Comparison of ENCODE assay signal across 38 mouse cellular contexts in the genomic region with DNA sequence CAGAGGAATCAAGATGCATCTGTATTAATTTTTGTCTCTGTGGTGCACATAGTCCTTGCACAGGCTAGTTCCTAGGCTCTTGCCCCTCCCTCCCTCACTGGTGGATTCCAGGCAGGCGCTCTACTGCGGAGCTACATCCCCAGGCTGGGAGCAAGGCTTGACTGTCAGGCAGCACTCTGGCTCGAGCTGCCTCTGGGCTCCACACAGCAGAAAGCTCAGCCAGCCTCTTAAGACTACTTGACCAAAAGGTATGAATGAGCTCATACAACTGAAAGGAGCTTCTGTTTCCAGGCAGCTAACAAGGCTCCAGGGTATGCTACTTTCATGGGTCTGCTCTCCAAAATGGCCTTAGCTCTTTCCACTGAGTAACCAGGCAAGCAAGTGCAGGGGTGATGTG. TPM values are rescaled to one million over a fixed set of nuclear protein-coding genes. Genes with fewer than 3 reads are reported as not detected.
DNase-seq lines count a peak whose midpoint lies in the region; ATAC-seq and TF ChIP-seq lines count a peak whose summit lies in the region.
"Had no signal": no experiment of that assay in that cellular context is flagged by ENCODE, and none has a peak within 500 bp of the region (broad histone marks: within the 10 kb centered on the region; RNA-seq: fewer than 3 reads in every experiment).

No protein-coding gene starts in this region.

- H3K27me3 ChIP-seq in forebrain, embryonic 11.5 days (ENCODE audit: control insufficient read depth, insufficient read depth, low read length): peaks cover 3% of the 10 kb centered on the region
- H3K27me3 ChIP-seq in forebrain, embryonic 13.5 days: peaks cover 11% of the 10 kb centered on the region
- no peaks in the 10 kb centered on the region for H3K27me3 ChIP-seq in lung, embryonic 14.5 days (ENCODE audit: insufficient read depth, low read length)
- no peaks in the 10 kb centered on the region for H3K27me3 ChIP-seq in limb, embryonic 13.5 days
- H3K27me3 ChIP-seq: heart, embryonic 13.5 days; neural tube, embryonic 15.5 days had no signal

- no peak overlapping the region for H3K27ac ChIP-seq in forebrain, embryonic 11.5 days (ENCODE audit: low read depth, low read length)
- H3K27ac ChIP-seq in forebrain, embryonic 13.5 days: no peak overlapping the region
- H3K27ac ChIP-seq in lung, embryonic 14.5 days (ENCODE audit: low read depth): no peak overlapping the region
- no peak overlapping the region for H3K27ac ChIP-seq in limb, embryonic 13.5 days
- H3K27ac ChIP-seq: heart, embryonic 13.5 days; hindbrain, embryonic 10.5 days; hindbrain, postnatal 0 days; liver, embryonic 13.5 days; midbrain, embryonic 13.5 days; neural tube, embryonic 15.5 days had no signal

- no peak overlapping the region for H3K4me2 ChIP-seq in forebrain, embryonic 11.5 days (ENCODE audit: low read depth, low read length, severe bottlenecking)
- no peak overlapping the region for H3K4me2 ChIP-seq in forebrain, embryonic 13.5 days
- H3K4me2 ChIP-seq in lung, embryonic 14.5 days: no peak overlapping the region
- H3K4me2 ChIP-seq in limb, embryonic 13.5 days (replicated peaks): no peak overlapping the region
- H3K4me2 ChIP-seq: liver, embryonic 13.5 days; midbrain, embryonic 13.5 days; neural tube, embryonic 15.5 days had no signal

- no peaks in the 10 kb centered on the region; the same call in 1 of the 2 replicates for H3K36me3 ChIP-seq in forebrain, embryonic 11.5 days (ENCODE audit: control insufficient read depth, insufficient read depth, low read length)
- peaks cover 52% of the 10 kb centered on the region for H3K36me3 ChIP-seq in forebrain, embryonic 13.5 days (ENCODE audit: poor library complexity, severe bottlenecking)
- peaks cover 33% of the 10 kb centered on the region for H3K36me3 ChIP-seq in lung, embryonic 14.5 days (ENCODE audit: insufficient read depth)
- peaks cover 40% of the 10 kb centered on the region for H3K36me3 ChIP-seq in limb, embryonic 13.5 days

- peaks cover 11% of the 10 kb centered on the region; the same call in 1 of the 2 replicates for H3K4me1 ChIP-seq in forebrain, embryonic 11.5 days (replicated peaks; ENCODE audit: control insufficient read depth, insufficient read depth, low read length)
- peaks cover 18% of the 10 kb centered on the region for H3K4me1 ChIP-seq in forebrain, embryonic 13.5 days
- 0 out of 2 replicates have a peak, but pooled peaks cover 7% of the 10 kb centered on the region for H3K4me1 ChIP-seq in lung, embryonic 14.5 days (ENCODE audit: insufficient read depth)
- peaks cover 37% of the 10 kb centered on the region for H3K4me1 ChIP-seq in limb, embryonic 13.5 days

- 32% methylated on average over 3 of the region's 3 CpGs for WGBS in forebrain, embryonic 11.5 days
- 39% methylated on average over 3 of the region's 3 CpGs for WGBS in forebrain, embryonic 13.5 days
- WGBS in lung, embryonic 14.5 days: 30% methylated on average over 3 of the region's 3 CpGs
- 44% methylated on average over 3 of the region's 3 CpGs for WGBS in limb, embryonic 13.5 days

- H3K9ac ChIP-seq in forebrain, embryonic 11.5 days (ENCODE audit: low read length): no peak overlapping the region
- no peak overlapping the region for H3K9ac ChIP-seq in forebrain, embryonic 13.5 days
- H3K9ac ChIP-seq in lung, embryonic 14.5 days: no peak overlapping the region
- 0 out of 2 replicates have a peak overlapping the region, but pooled peaks have one; percentile 31 for H3K9ac ChIP-seq in limb, embryonic 13.5 days
- H3K9ac ChIP-seq: liver, embryonic 13.5 days; midbrain, embryonic 13.5 days; neural tube, embryonic 15.5 days had no signal

- TF ChIP-seq CTCF in lung, embryonic 14.5 days (IDR thresholded peaks at IDR 0.05; ENCODE audit: low read depth): no peak

- peak; percentile 53 for DNase-seq in forebrain, embryonic 11.5 days (ENCODE audit: low spot score)
- peak; percentile 59 for DNase-seq in lung, embryonic 14.5 days
- no peak for DNase-seq in lung, postnatal 14 days
- DNase-seq in Muller cell, postnatal 12 days (ENCODE audit: inconsistent ontology term): peak; percentile 31
- no peak for DNase-seq in gastrocnemius, adult 18-20 months (ENCODE audit: low spot score)
- DNase-seq: adrenal gland, adult 8-10 months; cerebellum, adult 2 months; cerebellum, postnatal 36 days; kidney, adult 9 months; kidney, postnatal 25 days; retina, postnatal 1 day; right cerebral cortex, postnatal 14 days had no signal

- no peak overlapping the region for H3K4me3 ChIP-seq in forebrain, embryonic 11.5 days (ENCODE audit: low read depth, low read length)
- H3K4me3 ChIP-seq in forebrain, embryonic 13.5 days: no peak overlapping the region
- H3K4me3 ChIP-seq in lung, embryonic 14.5 days (ENCODE audit: low read depth, low read length): no peak overlapping the region
- H3K4me3 ChIP-seq in limb, embryonic 13.5 days: no peak overlapping the region
- H3K4me3 ChIP-seq: heart, embryonic 13.5 days; liver, embryonic 13.5 days; midbrain, embryonic 13.5 days; neural tube, embryonic 15.5 days had no signal

- H3K9me3 ChIP-seq in forebrain, embryonic 11.5 days (ENCODE audit: control insufficient read depth, low read length): no peaks in the 10 kb centered on the region
- H3K9me3 ChIP-seq in forebrain, embryonic 13.5 days (replicated peaks): no peaks in the 10 kb centered on the region
- H3K9me3 ChIP-seq in lung, embryonic 14.5 days (ENCODE audit: low read depth, low read length): no peaks in the 10 kb centered on the region
- H3K9me3 ChIP-seq in limb, embryonic 13.5 days: no peaks in the 10 kb centered on the region
- H3K9me3 ChIP-seq: heart, embryonic 13.5 days; hindbrain, embryonic 10.5 days; liver, embryonic 13.5 days; midbrain, embryonic 13.5 days; neural tube, embryonic 15.5 days had no signal

- no peak for ATAC-seq in forebrain, embryonic 11.5 days (replicated peaks; ENCODE audit: low FRiP score)
- no peak for ATAC-seq in forebrain, embryonic 13.5 days
- ATAC-seq in lung, embryonic 14.5 days (ENCODE audit: insufficient read depth): peak; percentile 28; the same call in 1 of the 2 replicates
- ATAC-seq in limb, embryonic 13.5 days (ENCODE audit: low FRiP score, low read depth): 0 out of 2 replicates have a peak, but pooled peaks have one; percentile 1
- ATAC-seq in erythroid progenitor cell, adult 5-6 weeks (replicated peaks; ENCODE audit: low FRiP score, poor library complexity, severe bottlenecking): no peak
- ATAC-seq: CD4-positive, CD25-positive, alpha-beta regulatory T cell, adult 4 months; forebrain, embryonic 16.5 days; hindbrain, postnatal 0 days; intestine, embryonic 16.5 days; midbrain, embryonic 13.5 days had no signal

RNA-seq across cellular contexts. Expression of a gene that starts 11.8 kb away (rescaled TPM):
- 0.28 TPM in 1 of 2 replicates, not detected in the other for polyA plus RNA-seq in forebrain, embryonic 11.5 days (2014; fragmentation: Nextera tagmentation; extraction: Ambion mirVana)
- not detected in 2 replicates for polyA plus RNA-seq in forebrain, embryonic 13.5 days (2015; fragmentation: Nextera tagmentation; extraction: Ambion mirVana)
- polyA plus RNA-seq in lung, embryonic 14.5 days (2014; fragmentation: Nextera tagmentation; extraction: Ambion mirVana): not detected in 2 replicates
- 0.92 TPM in 1 of 2 replicates, not detected in the other for polyA plus RNA-seq in limb, embryonic 13.5 days (2015; fragmentation: Nextera tagmentation; extraction: Ambion mirVana)
- not detected in 2 replicates for total RNA-seq in erythroid progenitor cell, adult 5-6 weeks (2015; ENCODE audit: low replicate concordance)
- not detected in 2 replicates for total RNA-seq in erythroid progenitor cell, adult 5-6 weeks (2017; ENCODE audit: low replicate concordance)
- total RNA-seq in gastrocnemius, adult 18-20 months (2021): not detected
- total RNA-seq: adrenal gland, adult 8-10 months; gastrocnemius, adult 8-10 months; gastrocnemius, postnatal 4 days; heart, adult 8-10 months; heart, postnatal 10 days; hindbrain, postnatal 0 days; layer of hippocampus, adult 18-20 months; layer of hippocampus, postnatal 10 days; left cerebral cortex, adult 18-20 months; left cerebral cortex, postnatal 14 days; megakaryocyte, adult 5-6 weeks had no signal
- polyA plus RNA-seq: CD4-positive, CD25-positive, alpha-beta regulatory T cell, adult 4 months; cerebellum, adult 2 months; forebrain, embryonic 16.5 days; heart, embryonic 13.5 days; hindbrain, embryonic 10.5 days; stomach, embryonic 14.5 days had no signal

RNA-seq across cellular contexts. Expression of a gene that starts 17.2 kb away (rescaled TPM):
- polyA plus RNA-seq in forebrain, embryonic 11.5 days (2014; fragmentation: Nextera tagmentation; extraction: Ambion mirVana): 3.0 and 3.8 TPM in 2 replicates
- 10.6 and 11.9 TPM in 2 replicates for polyA plus RNA-seq in forebrain, embryonic 13.5 days (2015; fragmentation: Nextera tagmentation; extraction: Ambion mirVana)
- 3.8 and 4.0 TPM in 2 replicates for polyA plus RNA-seq in lung, embryonic 14.5 days (2014; fragmentation: Nextera tagmentation; extraction: Ambion mirVana)
- 11.5 and 11.8 TPM in 2 replicates for polyA plus RNA-seq in limb, embryonic 13.5 days (2015; fragmentation: Nextera tagmentation; extraction: Ambion mirVana)
- total RNA-seq in erythroid progenitor cell, adult 5-6 weeks (2015; ENCODE audit: low replicate concordance): 1.1 and 10.9 TPM in 2 replicates
- total RNA-seq in erythroid progenitor cell, adult 5-6 weeks (2017; ENCODE audit: low replicate concordance): 0.23 and 13.1 TPM in 2 replicates
- total RNA-seq in gastrocnemius, adult 18-20 months (2021): 10 to 100 TPM; 21.3 to 22.7 TPM

RNA-seq across cellular contexts. Expression of a gene that starts 31.4 kb away (rescaled TPM):
- polyA plus RNA-seq in forebrain, embryonic 11.5 days (2014; fragmentation: Nextera tagmentation; extraction: Ambion mirVana): 0.69 TPM in 1 of 2 replicates, not detected in the other
- 0.40 and 0.45 TPM in 2 replicates for polyA plus RNA-seq in forebrain, embryonic 13.5 days (2015; fragmentation: Nextera tagmentation; extraction: Ambion mirVana)
- not detected in 2 replicates for polyA plus RNA-seq in lung, embryonic 14.5 days (2014; fragmentation: Nextera tagmentation; extraction: Ambion mirVana)
- polyA plus RNA-seq in limb, embryonic 13.5 days (2015; fragmentation: Nextera tagmentation; extraction: Ambion mirVana): 0.61 and 0.73 TPM in 2 replicates
- not detected in 2 replicates for total RNA-seq in erythroid progenitor cell, adult 5-6 weeks (2015; ENCODE audit: low replicate concordance)
- total RNA-seq in erythroid progenitor cell, adult 5-6 weeks (2017; ENCODE audit: low replicate concordance): not detected in 2 replicates
- total RNA-seq in gastrocnemius, adult 18-20 months (2021): not detected
- total RNA-seq: adrenal gland, adult 8-10 months; gastrocnemius, adult 8-10 months; gastrocnemius, postnatal 4 days; heart, adult 8-10 months; heart, postnatal 10 days; hindbrain, postnatal 0 days; layer of hippocampus, adult 18-20 months; layer of hippocampus, postnatal 10 days; left cerebral cortex, adult 18-20 months; left cerebral cortex, postnatal 14 days; megakaryocyte, adult 5-6 weeks had no signal
- polyA plus RNA-seq: CD4-positive, CD25-positive, alpha-beta regulatory T cell, adult 4 months; cerebellum, adult 2 months; embryonic facial prominence, embryonic 11.5 days; limb, embryonic 14.5 days; liver, embryonic 13.5 days; small intestine, adult 2 months; testis, adult 2 months had no signal

Comparison
In these comparisons a context has a peak if more than half of its experiments do, and no peak if none do; other contexts are left out.
1. DNase-seq: peak in forebrain, embryonic 11.5 days (single experiment), lung, embryonic 14.5 days (single experiment) and Muller cell, postnatal 12 days (single experiment); none in lung, postnatal 14 days (single experiment) and gastrocnemius, adult 18-20 months (single experiment).
2. ATAC-seq: peak in lung, embryonic 14.5 days (single experiment) and limb, embryonic 13.5 days (single experiment); none in forebrain, embryonic 11.5 days (single experiment), forebrain, embryonic 13.5 days (single experiment) and erythroid progenitor cell, adult 5-6 weeks (single experiment).